Mouse (Mus musculus): ENCODE measurements around the gene Tmem258.

Tmem258 gene

DNA sequence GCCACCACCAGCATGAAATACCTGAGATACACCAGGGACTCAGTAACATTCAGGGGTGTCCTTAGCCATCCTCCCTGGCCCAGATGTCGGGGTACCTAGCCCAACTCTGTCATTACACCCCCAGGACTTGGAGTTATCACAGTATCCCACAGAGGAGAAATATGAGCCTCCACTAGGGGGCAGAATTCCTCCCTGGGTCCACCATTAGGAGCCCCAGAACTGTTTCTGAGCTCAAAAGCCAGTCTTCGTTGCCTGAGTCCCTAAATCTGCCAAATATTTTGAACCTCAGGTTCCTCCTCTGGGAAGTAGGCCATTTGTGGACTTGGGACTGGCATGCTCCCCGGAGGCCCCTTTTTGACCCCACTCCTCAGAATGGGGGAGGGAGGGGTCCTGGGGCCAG lies 15.3 kb downstream of the Tmem258 start:
- in situ Hi-C loops (cut with MboI), result no loop called here

DNA sequence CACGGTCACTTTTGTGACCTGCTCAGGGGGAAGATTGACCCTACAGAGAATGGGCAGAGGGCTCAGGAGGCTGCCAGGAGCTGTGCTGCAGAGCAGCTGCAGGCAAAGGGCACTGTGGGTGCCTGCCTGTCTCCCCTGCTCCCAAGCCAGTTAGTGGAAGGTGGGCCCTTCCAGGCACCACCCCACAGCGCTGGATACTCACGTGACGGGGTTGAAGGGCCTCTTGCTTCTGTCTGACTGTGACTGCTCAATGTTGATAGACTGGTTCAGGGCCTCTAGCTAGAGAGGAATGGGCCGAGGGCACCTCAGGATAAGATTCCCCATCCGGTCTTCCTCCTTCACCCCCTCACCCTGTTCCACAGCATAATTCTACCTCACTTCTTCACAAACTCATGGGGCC lies 15.8 kb downstream of the Tmem258 start:
- in situ Hi-C loops (cut with MboI), result no loop called here

DNA sequence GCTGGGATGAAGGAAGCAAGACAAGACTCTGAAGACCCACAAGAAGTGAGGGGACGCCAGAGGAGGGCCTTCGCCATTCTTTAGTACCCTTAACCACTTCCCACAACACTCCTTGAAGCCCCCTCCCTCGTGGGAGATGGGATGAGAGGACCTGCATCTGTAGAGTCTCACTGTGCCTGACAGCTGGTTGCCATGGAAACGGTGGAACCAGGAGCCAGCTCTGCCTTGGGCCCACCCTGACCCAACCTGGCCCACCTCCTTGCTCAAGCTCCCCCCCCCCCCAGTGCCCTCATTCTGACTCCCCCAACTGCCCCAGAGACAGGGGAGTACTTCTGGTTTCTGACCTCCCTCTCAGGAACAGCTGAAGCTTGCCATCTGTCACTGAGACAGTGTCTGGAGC lies 17.8 kb downstream of the Tmem258 start:
- in situ Hi-C loops (cut with MboI), result no loop called here

DNA sequence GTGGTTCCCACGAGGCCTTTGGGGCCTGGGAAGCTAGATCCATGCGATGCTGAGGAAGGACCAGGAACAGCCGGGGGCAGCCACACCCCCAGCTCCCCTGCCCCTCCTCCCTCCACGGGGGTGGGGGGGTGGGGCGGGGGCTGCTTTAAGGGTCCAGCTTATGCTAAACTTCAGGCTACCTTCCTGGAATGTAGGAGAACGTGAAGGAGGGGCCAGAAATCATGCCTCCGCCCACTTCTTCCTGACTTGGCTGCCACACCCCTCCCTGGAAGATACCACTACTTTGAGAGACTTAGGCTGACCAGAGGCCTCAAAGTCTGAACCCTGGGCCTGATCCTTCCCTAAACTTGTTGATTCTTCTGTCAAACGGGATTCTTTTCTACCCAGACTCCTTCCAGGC lies 18.8 kb downstream of the Tmem258 start:
- in situ Hi-C loops (cut with MboI), result no loop called here

DNA sequence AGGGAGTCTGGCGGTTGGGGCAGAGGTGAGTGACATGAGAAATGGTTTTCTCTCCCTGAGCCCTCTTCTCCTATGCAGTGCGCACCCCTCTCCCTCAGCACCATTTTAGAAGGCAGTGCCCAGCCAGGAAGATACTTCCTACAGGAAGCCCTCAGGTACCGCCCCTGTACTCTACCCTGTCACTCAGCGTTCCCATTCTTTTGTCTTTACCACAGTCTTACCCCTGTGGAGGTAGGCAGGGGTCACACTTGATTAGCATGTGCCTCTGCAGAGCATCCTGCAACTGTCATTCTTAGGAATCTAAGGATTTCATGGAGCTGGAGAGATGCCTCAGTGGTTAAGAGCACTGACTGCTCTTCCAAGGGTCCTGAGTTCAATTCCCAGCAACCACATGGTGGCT lies 19.7 kb downstream of the Tmem258 start:
- in situ Hi-C loops (cut with MboI), result no loop called here

DNA sequence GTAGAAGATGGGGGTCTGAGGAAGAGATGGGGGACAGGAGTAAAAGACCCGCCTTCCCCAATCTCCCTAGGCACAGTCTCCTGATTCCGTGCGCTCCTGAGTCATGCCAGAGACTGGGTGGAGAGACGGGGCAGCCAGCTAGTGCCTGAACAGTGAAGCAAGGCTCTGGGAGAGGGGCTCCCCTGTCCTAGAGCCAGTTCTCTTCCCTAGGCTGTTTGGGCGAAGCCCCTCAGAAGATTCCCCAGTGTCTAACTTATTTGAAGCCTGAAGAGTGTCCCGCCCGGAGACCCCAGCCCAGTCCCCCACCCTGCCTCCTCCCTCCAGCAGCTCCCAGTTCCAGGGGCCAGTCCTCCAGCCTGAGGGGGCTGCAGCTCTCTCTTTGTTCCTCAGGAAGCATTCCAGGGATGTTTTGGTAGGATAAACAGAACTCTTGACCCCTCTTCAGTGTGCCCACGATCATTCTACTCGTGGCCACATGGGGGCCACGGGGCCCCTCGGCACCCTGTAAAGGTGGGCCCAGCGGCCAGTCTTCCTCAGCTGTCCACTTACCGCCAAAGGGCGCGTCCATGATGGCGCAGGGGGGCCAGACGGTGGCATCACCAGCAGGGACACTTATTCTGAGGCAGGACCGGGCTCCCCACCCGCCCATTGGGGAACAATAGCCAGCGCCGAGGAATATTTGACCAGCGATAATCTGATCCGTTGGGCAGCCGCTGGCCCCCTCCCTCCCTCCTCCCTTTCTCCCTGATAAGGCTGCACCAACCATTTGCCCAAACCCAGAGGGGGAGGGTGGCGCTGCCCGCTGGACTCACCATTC lies 21.0 kb downstream of the Tmem258 start:
- in situ Hi-C loops (cut with MboI), result no loop called here

DNA sequence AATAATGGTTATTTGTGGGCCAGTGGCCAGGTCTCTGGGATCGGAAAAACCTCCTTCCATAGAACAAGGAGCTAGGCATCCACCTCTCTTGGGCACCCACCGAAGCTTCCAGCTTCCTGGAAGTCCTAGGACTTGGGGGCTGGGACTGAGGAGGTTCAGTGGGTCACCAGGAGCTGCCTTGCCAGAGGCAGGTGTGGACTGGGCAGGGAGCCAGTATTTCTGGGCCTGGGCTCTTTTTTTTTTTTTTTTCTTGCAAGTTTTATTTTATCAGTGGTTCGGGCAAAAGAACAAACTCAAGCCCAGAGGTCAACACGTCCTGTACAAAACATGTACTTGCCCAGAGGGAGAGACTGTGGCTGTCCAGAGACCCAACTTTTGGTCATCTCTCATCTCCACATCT lies 22.0 kb downstream of the Tmem258 start:
- in situ Hi-C loops (cut with MboI), result no loop called here

DNA sequence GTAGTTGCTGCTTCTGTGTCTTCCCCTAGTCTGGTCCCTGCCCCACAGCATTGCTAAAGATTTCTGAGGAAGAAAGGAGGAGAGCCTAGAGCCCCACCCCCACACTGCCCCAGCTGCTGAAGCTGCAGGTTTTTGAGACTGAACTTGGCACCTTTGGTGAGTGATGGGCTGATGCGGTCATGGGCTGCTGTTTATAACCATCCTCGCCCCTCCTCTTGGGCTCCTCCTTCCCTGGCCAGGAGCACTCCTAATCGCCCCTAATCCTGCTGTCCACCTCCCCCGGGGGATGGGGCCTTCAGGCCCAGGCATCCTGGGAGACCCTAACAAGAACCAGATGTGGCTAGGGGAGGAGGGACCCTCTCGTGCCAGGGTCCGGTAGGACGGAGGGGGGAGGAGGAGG lies 27.2 kb downstream of the Tmem258 start:
- in situ Hi-C loops (cut with MboI), result no loop called here

DNA sequence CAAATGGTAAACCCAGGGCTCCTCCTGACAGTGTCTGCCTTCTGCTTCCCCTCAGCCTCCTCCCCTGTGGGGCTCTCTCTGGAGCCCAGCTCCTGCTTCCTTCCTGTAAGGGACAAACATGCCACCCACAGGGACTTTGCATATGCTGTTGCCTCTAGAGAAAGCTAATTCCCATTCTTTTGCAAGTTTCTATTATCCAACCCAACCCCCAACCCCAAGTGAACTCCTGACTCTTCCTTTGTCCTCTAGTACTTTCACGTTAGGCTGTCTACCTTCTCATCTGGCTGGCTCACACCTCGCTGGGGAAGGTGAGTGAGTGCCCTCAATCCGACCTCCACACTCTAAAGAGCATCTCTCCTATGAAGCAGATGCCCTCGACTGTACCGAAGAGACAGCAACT lies 28.1 kb downstream of the Tmem258 start:
- in situ Hi-C loops (cut with MboI), result no loop called here

DNA sequence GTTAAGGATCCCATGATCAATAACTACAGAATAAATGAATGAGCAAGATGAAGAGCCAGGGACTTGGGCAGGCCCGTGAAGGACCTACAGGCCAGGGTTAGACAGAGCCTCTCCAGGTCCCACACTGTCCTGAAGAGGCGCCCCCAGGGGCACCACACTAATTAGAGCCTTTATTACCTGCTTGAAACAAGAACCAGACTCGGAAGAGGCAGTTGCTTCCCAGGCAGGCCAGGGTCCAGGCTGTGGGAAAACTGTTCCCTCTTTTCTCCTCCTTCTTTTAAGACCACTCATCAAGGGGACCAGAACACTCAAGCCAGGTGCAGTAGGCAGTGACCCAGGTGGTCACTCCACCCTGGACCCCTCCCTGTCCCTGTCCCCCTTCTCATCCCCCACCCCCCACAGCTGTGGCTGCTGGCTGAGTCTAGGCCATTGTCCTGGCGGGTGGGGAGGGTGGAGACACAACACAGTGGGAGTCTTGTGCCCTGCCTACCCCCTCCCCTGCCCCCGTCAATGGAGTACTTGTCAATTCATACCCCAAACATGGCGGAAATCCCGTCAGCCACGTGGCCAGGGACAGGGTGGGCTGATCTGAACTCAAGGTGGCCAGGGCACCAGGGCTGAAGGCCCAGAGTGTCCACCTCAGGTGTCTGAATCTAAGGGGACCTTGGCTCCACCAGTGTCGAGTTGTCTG lies 28.7 kb downstream of the Tmem258 start:
- in situ Hi-C loops (cut with MboI), result no loop called here

DNA sequence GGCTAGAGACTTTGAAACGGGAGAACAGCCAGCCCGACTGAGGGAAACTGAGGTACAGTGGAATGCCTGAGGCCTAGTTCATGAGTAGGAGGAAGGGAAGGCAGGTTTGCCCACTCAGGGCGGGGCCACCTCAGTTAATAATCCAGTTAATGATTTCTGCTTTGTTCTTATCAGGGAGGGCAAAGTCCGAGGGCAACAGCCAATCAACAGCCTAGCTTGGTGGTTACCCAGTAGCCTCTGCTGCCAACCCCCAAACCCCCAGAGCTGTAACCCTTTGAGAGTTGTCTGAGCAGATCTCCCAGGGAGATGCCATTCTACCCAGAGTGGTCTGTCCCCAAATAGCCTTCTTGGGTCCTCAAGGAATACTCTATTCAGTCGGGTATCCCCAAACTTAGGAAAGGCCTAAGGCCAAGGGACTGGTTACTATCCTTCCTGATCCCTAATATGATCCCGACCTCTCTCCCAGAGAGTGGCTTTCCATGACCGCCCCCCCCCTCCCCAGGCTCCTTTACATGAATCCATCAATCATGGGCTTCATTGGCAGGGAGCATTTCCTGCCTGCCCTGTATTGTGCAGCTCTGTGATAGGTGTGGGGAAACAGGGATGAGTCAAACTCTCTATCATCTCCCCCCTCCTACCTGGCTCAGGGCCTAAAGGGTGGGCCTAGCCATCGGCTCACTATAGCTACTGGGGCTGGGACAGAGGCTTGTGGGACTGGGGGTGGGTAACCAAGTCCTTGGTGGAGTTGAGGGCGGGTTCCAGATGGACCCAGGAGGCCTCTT lies 32.2 kb downstream of the Tmem258 start:
- in situ Hi-C loops (cut with MboI), result no loop called here

DNA sequence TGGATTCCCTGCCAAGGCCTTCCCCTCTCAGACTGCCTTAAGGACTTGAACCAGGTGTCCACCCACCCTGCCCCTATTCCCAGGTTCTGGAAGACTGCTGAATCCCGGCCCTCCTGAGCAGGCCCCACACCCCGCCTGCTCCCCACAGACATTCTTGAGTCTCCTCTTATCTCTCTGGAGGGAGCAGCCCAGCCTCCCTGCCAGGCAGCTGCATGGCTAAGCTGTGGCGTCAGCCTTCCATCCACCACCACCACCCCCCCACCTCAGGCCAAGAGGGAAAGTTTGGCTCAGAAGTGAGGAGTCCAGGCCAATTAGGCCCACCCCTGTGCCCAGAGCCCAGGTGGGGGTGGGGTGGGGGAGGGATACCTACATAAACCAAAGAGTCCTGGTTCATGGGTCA lies 34.7 kb downstream of the Tmem258 start:
- in situ Hi-C loops (cut with MboI), result no loop called here

DNA sequence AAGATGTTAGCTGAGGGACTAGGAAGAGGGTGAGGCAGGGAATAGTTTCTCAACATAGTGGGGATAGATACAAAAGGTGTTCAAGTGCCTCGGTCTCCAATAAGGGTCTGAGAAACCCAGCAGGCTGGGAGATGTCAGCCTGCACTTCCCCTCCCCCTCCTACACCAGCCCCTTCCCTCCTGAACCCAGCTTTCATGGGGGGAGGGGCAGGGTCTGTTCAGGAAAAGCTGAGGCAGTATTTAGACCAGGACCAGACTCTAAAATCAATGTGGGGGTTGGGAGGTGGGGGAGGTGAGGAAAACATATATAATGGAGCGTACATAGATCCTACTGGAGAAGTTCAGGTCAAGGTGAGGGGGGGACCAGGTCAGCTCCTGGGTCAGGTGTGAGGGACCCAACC lies 35.6 kb downstream of the Tmem258 start:
- in situ Hi-C loops (cut with MboI), result no loop called here

DNA sequence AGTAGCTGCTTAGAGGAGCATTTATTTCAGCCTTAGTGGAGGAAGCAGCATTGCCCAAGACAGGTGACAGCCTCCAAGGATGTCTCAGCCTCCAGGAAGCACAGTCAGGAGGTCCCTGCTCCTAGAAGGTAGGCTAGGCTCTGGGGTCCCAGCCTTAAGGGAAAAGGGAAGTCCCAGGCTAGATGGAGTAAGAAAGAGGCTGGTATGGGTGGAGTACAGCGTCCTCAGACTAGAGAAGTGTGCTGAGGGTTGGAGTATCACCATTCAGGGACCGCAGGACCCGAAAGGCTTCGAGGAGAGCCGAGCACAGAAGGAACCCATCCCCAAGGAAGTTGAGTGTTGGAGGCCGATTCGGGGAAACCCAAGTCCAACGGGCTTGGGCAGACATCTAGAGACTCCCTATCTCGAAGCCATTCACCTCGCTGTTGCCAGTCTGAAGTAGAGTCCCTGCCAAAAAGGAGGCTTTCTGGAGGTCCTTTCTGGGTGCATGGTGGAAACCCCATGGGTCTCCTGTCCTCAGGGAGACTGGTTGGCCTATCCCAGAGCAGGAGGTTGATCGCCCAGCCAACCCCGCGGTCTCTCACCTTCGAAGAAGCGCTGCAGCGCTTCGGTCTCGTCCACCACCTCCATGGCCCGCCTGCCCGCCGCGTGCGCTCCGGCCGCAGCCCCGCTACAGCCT lies 36.3 kb downstream of the Tmem258 start:
- in situ Hi-C loops (cut with MboI), result no loop called here

DNA sequence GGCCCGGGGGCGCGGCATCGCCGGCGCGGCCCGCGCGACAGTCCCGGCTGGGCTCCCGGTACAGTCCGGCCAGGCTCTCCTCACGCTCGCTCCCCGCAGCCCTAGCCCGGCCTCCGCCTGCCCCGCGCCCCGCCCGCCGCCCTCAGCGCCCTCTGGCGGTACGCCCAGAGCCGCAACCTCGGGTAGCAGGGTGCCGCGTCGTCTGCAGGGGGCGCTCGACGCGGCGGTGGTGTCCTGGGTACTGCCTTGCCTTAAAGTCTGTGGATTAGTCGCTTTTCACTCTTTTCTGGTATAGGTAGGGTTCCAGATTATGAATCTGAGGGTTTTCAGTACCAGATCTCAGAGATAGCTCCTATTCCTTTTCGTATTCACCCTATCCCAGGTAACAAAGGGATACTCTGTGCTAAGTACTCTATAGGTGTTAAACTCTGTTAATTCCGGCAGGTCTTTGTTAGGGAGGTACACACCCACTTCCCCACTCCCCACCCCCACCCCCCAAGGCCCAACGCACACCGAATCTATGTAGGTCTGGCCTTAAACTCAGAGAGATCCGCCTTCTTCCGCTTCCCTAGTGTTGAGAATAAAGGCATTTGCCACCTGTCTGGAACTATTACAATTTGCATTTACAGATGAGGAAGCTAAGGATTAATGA lies 37.0 kb downstream of the Tmem258 start, which contains the start of gene Myrf:
Gene Myrf (minus strand): TSS at position 95 of the 652 bp plus-strand sequence.
- in situ Hi-C loops (cut with MboI), result no loop called here

DNA sequence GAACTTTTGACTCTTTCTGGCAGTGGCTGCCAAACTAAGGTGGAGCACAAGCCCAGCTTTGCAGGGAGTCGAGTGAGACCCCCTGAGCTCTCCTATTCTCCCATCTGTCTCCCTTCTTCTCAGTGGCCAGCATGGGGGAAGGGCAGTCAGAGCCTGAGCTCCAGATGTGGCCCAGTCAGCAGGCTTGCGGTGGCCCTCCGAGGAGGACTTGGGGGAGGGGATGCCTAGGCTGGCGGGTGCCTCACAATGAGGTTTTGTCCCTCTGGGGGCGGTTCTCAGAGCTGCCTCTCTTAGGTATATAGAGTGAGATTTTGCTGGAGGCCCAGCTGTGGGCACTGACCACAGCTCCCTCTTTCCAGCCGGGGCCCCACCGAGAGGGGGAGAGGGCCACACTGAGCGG lies 39.1 kb downstream of the Tmem258 start:
- in situ Hi-C loops (cut with MboI), result no loop called here

DNA sequence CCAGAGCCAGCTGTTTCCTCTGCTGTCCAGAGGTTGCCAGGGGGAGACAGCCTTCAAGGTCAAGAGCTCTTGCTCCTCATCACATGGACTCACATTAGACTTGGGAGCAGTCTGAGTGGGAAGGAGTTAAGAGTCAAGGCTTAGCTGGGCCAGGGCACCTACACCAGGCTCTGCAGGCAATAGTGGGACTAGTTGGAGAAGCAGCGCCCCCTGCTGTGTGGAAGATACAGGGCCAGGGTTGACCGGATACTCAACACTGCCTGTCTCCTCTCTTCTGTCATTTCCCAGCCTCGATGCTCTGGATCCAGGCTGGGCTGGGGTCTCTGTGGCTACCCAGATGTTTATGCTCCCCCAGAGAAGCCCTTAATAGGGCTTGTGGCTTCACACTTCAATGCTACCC lies 40.4 kb downstream of the Tmem258 start:
- in situ Hi-C loops (cut with MboI), result no loop called here

DNA sequence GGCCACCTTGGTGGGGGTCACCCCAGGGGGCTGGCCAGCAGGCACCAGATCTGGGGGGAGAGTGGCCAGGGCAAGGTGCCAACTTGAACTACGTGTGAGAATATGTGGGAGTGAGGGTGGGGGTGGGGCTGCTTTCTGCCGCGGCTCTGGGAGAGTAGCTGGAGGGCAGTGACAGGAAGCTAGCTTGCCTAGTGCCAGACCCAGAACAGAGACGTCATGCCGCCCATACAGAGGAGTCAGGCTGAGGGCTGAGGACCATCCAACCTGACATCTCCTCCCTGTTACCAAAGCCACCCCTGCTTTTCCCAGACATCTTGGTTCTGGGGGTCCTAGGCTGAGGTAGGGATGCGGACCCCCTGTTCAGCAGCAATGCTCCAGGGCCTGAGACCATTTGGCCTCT lies 43.4 kb downstream of the Tmem258 start:
- in situ Hi-C loops (cut with MboI), result no loop called here

DNA sequence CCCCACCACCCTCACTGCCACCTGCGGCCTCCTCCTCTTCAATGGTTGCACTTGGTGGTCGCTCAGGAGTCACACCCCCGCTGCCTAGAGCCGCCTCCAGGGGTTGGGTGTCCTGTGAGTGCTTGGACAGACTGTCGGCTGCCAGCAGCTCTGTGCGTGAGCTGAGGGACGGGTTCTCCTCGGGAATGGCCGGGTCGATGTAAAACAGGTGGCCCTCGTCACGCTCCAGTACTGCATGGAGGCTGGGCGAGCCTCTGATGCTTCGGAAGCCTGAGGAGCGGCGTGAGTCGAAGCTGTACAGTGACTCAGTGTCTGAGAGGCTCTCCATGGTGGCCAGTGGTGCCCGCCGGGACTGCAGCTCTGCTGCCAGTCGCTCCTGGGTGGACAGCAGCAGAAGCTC lies 44.3 kb downstream of the Tmem258 start:
- in situ Hi-C loops (cut with MboI), result no loop called here
